Mouse (Mus musculus) liver, embryonic 14.5 days (tissue): ENCODE data around the gene Apoh.

ENCODE experiments used
- CTCF ChIP-seq: IDR thresholded peaks from 2 replicates; pipeline ENCODE4 v1.5.1; 2016; ENCODE audit warnings: antibody characterized with exemption, low read depth, control low read depth
- EP300 ChIP-seq: IDR thresholded peaks from 2 replicates; pipeline ENCODE4 v1.6.1; 2016; ENCODE audit warnings: antibody characterized with exemption, low read depth

- TF ChIP-seq CTCF: no peak
- TF ChIP-seq EP300: no peak
Observed at GRCm38 (mm10) chr11:108419242-108419641, 76.1 kb downstream of the Apoh start.
